Mouse (Mus musculus) heart, adult 8-10 months (tissue): ENCODE measurements around the gene Ldlrad3. TPM values are rescaled to one million over a fixed set of nuclear protein-coding genes. Genes with fewer than 3 reads are reported as not detected.

Experiments used
- DNase-seq: peaks from one replicate; pipeline ENCODE4 v3.0.0; 2022; ENCODE audit warnings: low spot score
- total RNA-seq, 4 experiments: library from RNA; stranded (reverse); gene quantifications; 2 replicates each; pipeline ENCODE4 v1.2.4; 2022

Ldlrad3 gene
- total RNA-seq, 4 experiments from 2014 or later: 3.1 to 3.7 (median 3.4) TPM

DNA sequence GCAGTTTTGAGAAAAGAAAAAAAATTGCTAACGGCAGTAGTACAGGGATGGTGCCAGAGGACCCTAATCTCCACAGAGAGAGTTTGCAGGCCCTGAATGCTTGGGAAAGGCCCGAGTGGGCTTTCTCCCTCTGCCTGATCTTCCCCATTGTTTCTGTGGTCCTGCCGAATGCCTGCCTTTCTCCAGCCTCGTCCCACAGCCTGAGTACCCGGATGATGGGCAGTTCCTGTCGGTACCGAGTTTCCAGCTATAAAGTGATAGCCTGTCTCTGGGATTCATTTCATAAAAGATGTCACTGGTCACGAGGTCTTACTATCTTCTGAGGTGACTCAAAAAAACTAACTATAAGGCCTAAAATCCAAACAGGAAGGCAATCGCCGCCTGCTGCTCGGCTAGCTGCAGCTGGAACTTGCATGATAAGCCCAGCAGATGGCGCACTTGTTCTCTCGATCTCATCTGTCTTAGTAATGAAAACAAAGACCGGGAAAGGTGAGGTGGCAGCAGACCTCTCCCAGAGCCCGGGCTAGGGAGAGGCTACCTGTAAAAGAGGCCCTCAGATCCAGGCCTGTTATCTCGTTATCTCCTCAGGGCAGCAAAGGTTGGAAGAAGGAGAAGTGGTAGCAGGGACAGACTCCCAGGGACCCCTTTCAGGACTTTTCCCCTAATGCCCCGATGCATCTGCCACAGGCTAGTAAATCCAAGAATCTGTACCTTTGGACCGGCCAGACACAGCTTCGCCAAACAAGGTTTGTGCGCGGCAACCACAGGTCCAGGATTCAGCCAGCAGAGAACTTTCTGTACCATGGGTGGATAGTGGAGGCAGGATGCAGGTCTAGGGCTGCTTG is 280.4 kb downstream of the Ldlrad3 start:
- DNase-seq: peak; percentile 70

DNA sequence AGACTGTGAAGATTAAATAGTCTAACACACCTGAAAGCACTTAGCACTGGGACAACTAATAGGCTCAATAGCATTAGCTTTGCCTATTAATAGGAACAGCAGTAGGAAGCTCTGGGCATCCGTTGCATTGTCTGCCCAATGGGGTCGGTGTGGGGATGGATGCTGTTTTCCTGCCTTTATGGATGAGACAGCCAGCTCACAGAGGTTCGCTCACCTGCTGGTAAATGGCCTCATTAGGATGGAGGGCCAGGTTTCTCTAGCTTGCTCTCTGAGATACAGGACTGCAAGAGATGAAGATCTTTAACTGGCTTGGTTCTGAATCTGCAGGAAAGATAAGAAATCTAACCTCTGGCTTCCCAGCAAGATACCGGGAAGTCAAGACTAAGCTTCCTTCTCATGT is 284.0 kb downstream of the Ldlrad3 start:
- no peak for DNase-seq

Other genes starting within 250 kb of the Ldlrad3 start
- 10 to 100 TPM; 25.6 to 29.4 (median 27.3) TPM for gene Trim44, start 221.4 kb upstream of the Ldlrad3 start, total RNA-seq